Mouse (Mus musculus) heart, embryonic 14.5 days (tissue): ENCODE data around the gene Tacc3. TPM values are rescaled to one million over a fixed set of nuclear protein-coding genes. Genes with fewer than 3 reads are reported as not detected.
A peak's percentile ranks its signal among the peaks of the same experiment; 100 is the strongest.

Experiments
- ATAC-seq: fragments of 200-750 bp; cut with Nextera tagmentation; 2 replicates; pipeline ENCODE4 v1.8.0; 2017; ENCODE audit warnings: low read depth, moderate TSS enrichment; ENCODE audit not compliant: insufficient number of reproducible peaks, insufficient read depth, low FRiP score
- H3K27ac ChIP-seq, 2 experiments: fragments of 200-500 bp in 1 of 2; fragments of 300-500 bp in 1 of 2; sonication (generic) in 1 of 2; replicated peaks in 1 of 2; 2 replicates each; pipeline ENCODE4 v1.5.1; 2012 to 2014; ENCODE audit warnings: low read depth in 2 of 2, low read length in 2 of 2, control low read depth in 1 of 2, mild to moderate bottlenecking in 1 of 2, mixed read lengths in 1 of 2; ENCODE audit not compliant: control insufficient read depth in 1 of 2, insufficient read depth in 1 of 2
- H3K27me3 ChIP-seq: fragments of 300-500 bp; sonication (generic); 2 replicates; pipeline ENCODE4 v1.6.1; 2014; ENCODE audit warnings: mild to moderate bottlenecking, low read length, control low read depth; ENCODE audit not compliant: control insufficient read depth, insufficient read depth
- H3K36me3 ChIP-seq: fragments of 300-500 bp; sonication (generic); 2 replicates; pipeline ENCODE4 v1.6.1; 2014; ENCODE audit warnings: mild to moderate bottlenecking, control low read depth, low read length, mixed read lengths; ENCODE audit not compliant: control insufficient read depth, insufficient read depth
- H3K4me1 ChIP-seq, 2 experiments: fragments of 200-500 bp in 1 of 2; fragments of 300-500 bp in 1 of 2; sonication (generic) in 1 of 2; 2 replicates each; pipeline ENCODE4 v1.6.1; 2012 to 2014; ENCODE audit warnings: low read length in 2 of 2, control low read depth in 1 of 2, mixed read lengths in 1 of 2; ENCODE audit not compliant: control insufficient read depth in 2 of 2, insufficient read depth in 2 of 2
- H3K4me2 ChIP-seq: fragments of 300-500 bp; sonication (generic); 2 replicates; pipeline ENCODE4 v1.6.1; 2014; ENCODE audit warnings: mild to moderate bottlenecking, low read length
- H3K4me3 ChIP-seq, 2 experiments: fragments of 200-500 bp in 1 of 2; fragments of 300-500 bp in 1 of 2; sonication (generic) in 1 of 2; 2 replicates each; pipeline ENCODE4 v1.5.1; 2012 to 2014; ENCODE audit warnings: low read length in 2 of 2, mild to moderate bottlenecking in 2 of 2, control low read depth in 1 of 2, low read depth in 1 of 2, moderate library complexity in 1 of 2; ENCODE audit not compliant: control insufficient read depth in 1 of 2, insufficient read depth in 1 of 2
- H3K9ac ChIP-seq: fragments of 300-500 bp; sonication (generic); 2 replicates; pipeline ENCODE4 v1.6.1; 2014; ENCODE audit warnings: mild to moderate bottlenecking, low read length
- H3K9me3 ChIP-seq: fragments of 300-500 bp; sonication (generic); 2 replicates; pipeline ENCODE4 v1.6.1; 2016; ENCODE audit warnings: low read length, control low read depth; ENCODE audit not compliant: control insufficient read depth
- WGBS: fragments of 180-500 bp; shearing (Covaris S2); extraction: QIAGEN DNeasy Blood & Tissue Kit; methylation state at CpG from one replicate; pipeline ENCODE4 v1.1.7; 2014; 5-methylcytosine and 5-hydroxymethylcytosine counted together
- polyA plus RNA-seq: library from polyadenylated mRNA; unstranded; fragments of >200 nt; fragmentation: Nextera tagmentation; extraction: Ambion mirVana; gene quantifications from 2 replicates; pipeline ENCODE4 v1.2.1, GENCODE M21; 2014

Tacc3 gene
- polyA plus RNA-seq, 1 experiment from 2014 or later: 117 TPM

DNA sequence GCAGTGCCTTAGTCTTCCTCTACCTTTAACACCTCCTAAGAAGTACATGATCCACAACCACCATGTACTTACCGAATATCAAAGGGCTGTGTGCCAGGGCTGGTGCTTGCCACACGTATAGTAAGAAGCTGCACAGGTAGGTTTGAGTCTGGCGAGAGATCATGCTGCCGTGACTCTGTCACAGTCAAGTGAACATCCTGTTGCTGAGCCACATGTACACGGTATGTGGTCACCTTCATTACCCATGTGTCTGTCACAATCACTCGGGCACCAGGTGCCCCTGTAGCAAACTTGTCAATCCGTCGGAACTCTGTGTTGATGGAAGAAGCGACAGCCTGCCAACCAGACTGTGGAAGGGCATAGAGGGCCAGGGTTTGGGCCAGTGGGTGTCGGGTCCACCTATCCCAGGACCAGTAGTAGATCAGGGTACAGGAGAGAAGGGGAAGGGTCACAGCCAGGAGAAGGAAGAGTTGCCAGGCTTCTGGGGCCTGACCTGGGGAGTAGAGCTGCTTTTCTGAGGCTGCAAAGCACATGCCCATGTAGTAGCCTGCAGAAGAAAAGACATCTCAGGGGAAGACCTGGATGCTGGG lies 2.6 kb upstream of the Tacc3 start:
- Histone ChIP-seq H3K4me2 (no peak overlapping the region), H3K4me1 (peaks cover 9 to 46% of the 10 kb centered on the region in 2 experiments)

DNA sequence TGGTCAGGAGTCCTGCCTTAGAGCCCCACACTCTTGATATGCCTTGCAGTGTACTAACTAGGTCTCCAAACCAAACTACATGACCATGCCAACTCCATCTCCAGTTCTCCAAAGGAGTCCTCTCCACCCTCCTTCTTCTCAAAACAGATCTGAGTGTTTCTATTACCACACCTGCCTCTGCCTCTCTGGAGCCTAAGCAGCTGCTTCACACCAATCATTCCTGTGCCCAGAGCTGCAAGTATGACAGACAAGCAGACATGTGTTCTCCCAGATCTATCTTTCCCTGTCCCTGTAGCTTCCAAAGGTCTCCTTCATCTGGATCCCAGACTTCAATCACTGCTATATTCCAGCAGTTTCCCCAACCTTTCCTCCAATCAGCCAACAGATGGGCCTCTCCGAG lies 1.2 kb upstream of the Tacc3 start:
- H3K4me3 ChIP-seq: peak overlapping the region; percentile 77 to 81
- peaks cover 9 to 37% of the 10 kb centered on the region in 2 experiments for H3K4me1 ChIP-seq
- no peaks in the 10 kb centered on the region for H3K27me3 ChIP-seq
- H3K9ac ChIP-seq: peak overlapping the region; percentile 76
- H3K27ac ChIP-seq: peak overlapping the region; percentile 84 to 89; a peak in 3 of 4 replicates
- no peaks in the 10 kb centered on the region for H3K9me3 ChIP-seq
- no peak for ATAC-seq
- H3K4me2 ChIP-seq: peak overlapping the region; percentile 89
- peaks cover 45% of the 10 kb centered on the region for H3K36me3 ChIP-seq
- 10% methylated on average over 1 of the region's 1 CpGs for WGBS

More for the DNA sequence above, 2.6 kb upstream of the Tacc3 start:
- Histone ChIP-seq H3K36me3 (peaks cover 35% of the 10 kb centered on the region), H3K27me3 (no peaks in the 10 kb centered on the region), H3K9me3 (no peaks in the 10 kb centered on the region), H3K9ac (peak overlapping the region; percentile 41; the same call in 1 of the 2 replicates), H3K27ac (no peak overlapping the region), H3K4me3 (no peak overlapping the region)
- no peak for ATAC-seq
- WGBS: 88% methylated on average over 10 of the region's 10 CpGs

DNA sequence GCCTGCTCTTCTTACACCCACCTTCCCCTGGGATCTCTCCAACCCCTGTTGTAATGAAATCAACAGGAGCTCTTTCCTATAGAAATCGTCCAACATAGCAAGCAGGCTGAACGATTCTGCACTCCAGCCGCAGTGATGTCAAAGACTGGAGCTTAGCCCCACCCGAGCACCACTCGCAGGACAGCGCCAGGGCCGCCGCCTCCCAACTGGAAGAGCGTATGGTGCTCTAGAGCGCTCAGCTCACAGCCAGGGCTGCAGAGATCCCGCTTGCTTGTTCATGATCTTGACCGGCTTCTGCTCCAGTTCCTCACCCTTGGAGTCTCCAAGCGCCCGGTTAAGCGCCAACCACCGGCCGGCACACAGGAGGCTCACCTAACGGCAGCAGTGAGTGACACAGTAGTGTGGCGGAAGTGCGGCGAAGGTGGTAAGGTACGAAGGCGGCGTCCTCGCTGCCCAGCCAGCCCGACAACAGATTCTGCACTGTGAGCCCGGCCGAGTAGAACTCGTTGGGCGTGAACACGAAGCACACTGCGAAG lies 609 bp upstream of the Tacc3 start:
- H3K4me2 ChIP-seq: peak overlapping the region; percentile 89
- peak overlapping the region; percentile 84 to 89 for H3K27ac ChIP-seq
- ATAC-seq: peak; percentile 4
- H3K9me3 ChIP-seq: no peaks in the 10 kb centered on the region
- peak overlapping the region; percentile 76 for H3K9ac ChIP-seq
- H3K4me1 ChIP-seq: peaks cover 9 to 37% of the 10 kb centered on the region in 2 experiments
- H3K27me3 ChIP-seq: no peaks in the 10 kb centered on the region
- WGBS: 0% methylated on average over 32 of the region's 32 CpGs
- H3K4me3 ChIP-seq: peak overlapping the region; percentile 77 to 81
- peaks cover 51% of the 10 kb centered on the region for H3K36me3 ChIP-seq

DNA sequence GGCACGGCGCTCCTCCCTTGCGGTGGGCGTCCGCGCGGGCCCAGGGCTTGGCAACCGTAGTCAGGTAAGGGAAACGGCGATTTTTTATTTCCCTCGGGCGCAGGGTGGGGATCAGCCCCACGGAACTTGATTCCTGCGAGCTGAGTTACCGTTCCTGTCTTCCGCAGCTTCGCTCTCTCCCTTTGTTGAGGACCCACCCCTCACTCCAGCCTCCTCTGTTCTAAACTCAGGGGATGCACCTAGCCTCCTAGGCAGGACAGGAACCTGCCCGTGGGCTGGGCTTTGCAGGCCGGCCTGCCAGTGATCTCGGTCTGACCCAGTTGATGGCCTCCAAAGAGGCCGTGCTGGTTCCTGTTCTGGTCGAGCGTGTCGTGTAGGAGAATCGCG lies 729 bp downstream of the Tacc3 start:
- H3K9me3 ChIP-seq: no peaks in the 10 kb centered on the region
- peaks cover 7 to 28% of the 10 kb centered on the region in 2 experiments for H3K4me1 ChIP-seq
- under 1% methylated on average over 26 of the region's 26 CpGs for WGBS
- H3K36me3 ChIP-seq: peaks cover 56% of the 10 kb centered on the region
- peak overlapping the region; percentile 81 for H3K9ac ChIP-seq
- H3K27me3 ChIP-seq: no peaks in the 10 kb centered on the region
- ATAC-seq: no peak
- H3K4me3 ChIP-seq: peak overlapping the region; percentile 77 to 91
- H3K4me2 ChIP-seq: peak overlapping the region; percentile 92
- H3K27ac ChIP-seq: peak overlapping the region; percentile 52 to 95

DNA sequence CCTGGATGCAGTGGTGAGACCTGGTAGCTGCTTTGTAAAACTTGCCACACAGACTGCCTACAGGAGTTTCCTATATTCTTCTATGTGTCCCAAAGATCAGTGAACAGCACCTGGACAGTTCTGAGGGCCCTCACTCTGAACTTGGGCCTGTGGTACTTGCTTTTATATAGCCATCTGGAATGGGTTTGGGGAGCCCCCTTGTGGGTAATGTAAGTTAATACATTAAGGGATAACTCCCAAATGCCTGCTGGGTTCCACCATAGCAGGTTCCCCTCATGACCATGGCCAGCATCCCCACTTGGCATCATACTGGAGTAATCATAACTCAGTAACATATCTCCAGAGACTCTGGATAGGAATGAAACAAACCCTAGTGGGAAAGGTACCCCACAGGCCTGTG lies 10.3 kb downstream of the Tacc3 start:
- H3K36me3 ChIP-seq: peaks cover 92% of the 10 kb centered on the region
- no peak overlapping the region for H3K4me2 ChIP-seq
- no peak overlapping the region for H3K4me3 ChIP-seq
- H3K27ac ChIP-seq: no peak overlapping the region
- no peak overlapping the region for H3K9ac ChIP-seq
- no peak for ATAC-seq
- no peaks in the 10 kb centered on the region for H3K4me1 ChIP-seq
- H3K9me3 ChIP-seq: no peaks in the 10 kb centered on the region
- no peaks in the 10 kb centered on the region for H3K27me3 ChIP-seq

DNA sequence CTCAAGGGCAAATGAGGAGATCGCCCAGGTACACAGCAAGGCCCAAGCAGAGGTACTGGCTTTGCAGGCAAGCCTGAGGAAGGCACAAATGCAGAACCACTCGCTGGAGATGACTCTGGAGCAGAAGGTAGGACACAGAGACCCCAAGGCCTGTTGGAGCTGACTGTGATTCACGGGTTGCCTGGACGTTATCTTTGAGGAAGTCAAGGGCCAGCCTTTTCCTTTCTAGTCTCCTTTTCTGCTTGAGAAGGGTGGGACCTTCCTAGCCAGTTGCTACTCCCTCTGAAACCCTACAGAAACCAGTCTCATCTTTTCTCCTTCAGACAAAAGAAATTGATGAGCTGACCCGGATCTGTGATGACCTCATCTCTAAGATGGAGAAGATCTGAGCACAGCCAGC lies 13.7 kb downstream of the Tacc3 start:
- no peak overlapping the region for H3K4me2 ChIP-seq
- no peak overlapping the region for H3K9ac ChIP-seq
- H3K36me3 ChIP-seq: peaks cover 67% of the 10 kb centered on the region
- ATAC-seq: no peak
- no peak overlapping the region for H3K4me3 ChIP-seq
- H3K27ac ChIP-seq: 0 out of 4 replicates have a peak overlapping the region, but pooled peaks of 1 of the 2 experiments have one; percentile 46
- H3K27me3 ChIP-seq: no peaks in the 10 kb centered on the region
- no peaks in the 10 kb centered on the region for H3K9me3 ChIP-seq
- no peaks in the 10 kb centered on the region; a peak in 1 of 4 replicates for H3K4me1 ChIP-seq
- WGBS: 59% methylated on average over 5 of the region's 5 CpGs

DNA sequence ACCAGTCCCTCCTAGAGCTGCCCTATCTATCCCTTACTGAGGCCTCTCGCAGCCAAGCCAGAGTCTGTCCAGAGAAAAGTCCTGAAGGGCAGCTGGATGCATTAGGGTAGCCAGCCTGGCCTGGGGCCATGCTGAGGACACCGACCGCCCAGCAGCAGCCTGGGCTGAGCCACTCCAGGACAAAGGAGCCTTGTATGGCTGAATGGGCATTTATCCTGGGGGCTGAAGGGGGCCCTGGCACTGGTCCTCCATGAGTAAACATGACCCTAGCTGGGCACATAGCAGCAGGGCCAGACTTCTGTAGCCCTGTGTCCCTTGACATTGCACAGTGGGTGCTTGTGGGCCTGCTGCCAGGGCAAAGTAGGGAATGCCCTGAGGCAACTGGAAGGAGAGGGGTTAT lies 16.5 kb downstream of the Tacc3 start:
- H3K4me1 ChIP-seq: no peaks in the 10 kb centered on the region; a peak in 1 of 4 replicates
- 77% methylated on average over 3 of the region's 3 CpGs for whole genome bisulfite sequencing
- no peak overlapping the region for H3K4me3 ChIP-seq
- H3K4me2 ChIP-seq: no peak overlapping the region
- no peaks in the 10 kb centered on the region for H3K9me3 ChIP-seq
- H3K27ac ChIP-seq: peak overlapping the region in 1 of 2 experiments; percentile 38; a peak in 2 of 4 replicates
- no peaks in the 10 kb centered on the region for H3K27me3 ChIP-seq
- H3K9ac ChIP-seq: no peak overlapping the region
- ATAC-seq: no peak
- peaks cover 39% of the 10 kb centered on the region for H3K36me3 ChIP-seq
